Mouse (Mus musculus): Measurements from ENCODE around the gene Prep.

GRCm38 (mm10) chr10:45103184-45103583 lies 36.2 kb downstream of the Prep start:
- TF ChIP-seq CTCF (IDR thresholded peaks at IDR 0.05; ENCODE audit: extremely low read depth, insufficient read depth, insufficient read length, insufficient replicate concordance) (no peak), POLR2A (IDR thresholded peaks at IDR 0.05; ENCODE audit: low read depth, low read length) (no peak)

Data from spleen, adult 2 months (tissue).